Mouse (Mus musculus): ENCODE measurements around the gene Frmd4a.
"Not testable (repeated sequence)": the region's sequence is repeated elsewhere in the genome, so short reads cannot be mapped to it uniquely, and the experiment has no call there.

Frmd4a gene

DNA sequence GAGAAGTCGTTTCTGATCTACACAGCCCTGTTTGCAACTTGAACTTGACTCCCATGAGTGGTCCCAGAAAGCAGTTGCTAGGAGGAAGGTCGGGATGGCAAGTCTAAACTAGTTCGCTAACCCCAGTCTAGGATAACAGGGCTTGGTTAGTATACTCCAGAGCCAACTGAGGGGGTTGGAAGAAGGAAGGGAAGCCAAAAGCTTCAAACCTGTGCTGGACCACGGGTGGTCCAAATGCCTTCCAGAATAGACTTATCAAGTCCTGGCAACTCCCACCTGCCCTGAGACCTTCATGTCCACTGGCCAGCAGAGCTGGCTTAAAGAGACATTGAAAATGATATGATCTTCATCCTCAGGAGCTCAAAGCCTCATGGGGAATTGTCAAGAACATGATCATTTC lies 318.4 kb downstream of the Frmd4a start:
- no peak for DNase-seq (ENCODE audit: low read depth, low spot score)

DNA sequence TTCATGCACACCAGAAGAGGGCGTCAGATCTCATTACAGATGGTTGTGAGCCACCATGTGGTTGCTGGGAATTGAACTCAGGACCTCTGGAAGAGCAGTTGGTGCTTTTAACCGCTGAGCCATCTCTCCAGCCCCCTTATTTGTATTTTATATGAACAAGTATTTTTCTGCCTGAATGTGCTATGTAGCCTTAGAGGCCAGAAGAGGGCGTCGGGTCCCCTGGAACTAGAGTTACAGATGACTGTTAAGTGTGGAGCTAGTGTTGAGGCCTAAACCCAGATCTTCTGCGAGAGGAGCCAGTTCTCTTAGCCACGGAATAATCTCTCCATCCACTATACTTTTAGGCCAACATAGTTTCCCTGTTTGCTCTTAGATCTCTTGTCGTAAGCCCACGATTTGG lies 320.8 kb downstream of the Frmd4a start:
- not testable (repeated sequence) for DNase-seq (ENCODE audit: low read depth, low spot score)

DNA sequence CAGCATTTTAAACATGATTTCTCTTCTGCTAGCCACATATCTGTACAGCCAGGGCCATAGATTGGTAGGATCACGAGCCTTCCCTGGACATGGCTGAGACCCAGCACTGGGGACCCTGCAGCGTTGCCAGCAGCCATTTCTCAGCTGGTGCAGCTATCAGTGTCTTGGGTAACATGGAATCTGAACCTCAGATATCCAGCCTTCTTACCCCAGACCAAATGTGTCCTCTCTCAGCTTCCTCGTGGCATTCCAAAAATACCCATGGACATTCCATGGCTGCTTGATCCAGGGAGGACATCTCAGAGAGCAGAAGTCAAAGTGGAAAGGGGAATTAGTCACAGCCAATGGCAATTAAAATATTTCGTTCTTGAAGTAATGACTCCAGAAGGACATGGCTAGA lies 321.6 kb downstream of the Frmd4a start:
- no peak for DNase-seq (ENCODE audit: low read depth, low spot score)

DNA sequence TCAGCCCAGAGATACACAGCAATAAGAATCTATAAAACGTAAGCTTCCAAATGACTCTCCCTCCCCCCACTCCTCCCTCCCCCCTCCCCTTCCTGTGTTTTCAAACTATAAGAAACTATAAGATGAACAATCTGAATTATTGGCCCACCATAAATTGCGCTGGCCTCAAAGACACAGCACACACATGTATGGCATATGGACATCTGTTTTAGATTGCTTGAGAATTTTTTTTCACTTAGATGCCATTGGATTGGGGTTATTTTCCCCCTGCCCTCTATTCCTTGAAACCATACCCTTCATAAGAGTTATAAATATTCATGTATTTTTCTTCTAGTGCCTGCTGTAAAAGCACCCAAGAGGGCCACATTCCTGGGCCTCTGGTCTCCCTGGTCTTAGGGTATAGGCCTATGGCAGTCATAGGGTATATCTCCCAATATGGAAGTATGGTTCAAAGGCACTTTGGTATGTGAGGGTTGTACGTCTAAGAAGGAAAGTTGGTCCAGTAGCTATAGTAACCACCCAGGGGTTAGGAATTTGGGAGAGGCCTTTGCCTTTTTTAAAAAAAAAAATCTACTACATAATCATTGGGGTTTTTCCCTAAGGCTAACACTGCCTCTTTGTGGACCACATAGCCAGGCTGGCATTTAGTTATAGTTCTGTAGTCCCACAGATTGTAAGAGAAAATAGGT lies 322.2 kb downstream of the Frmd4a start:
- no peak for DNase-seq (ENCODE audit: low read depth, low spot score)

DNA sequence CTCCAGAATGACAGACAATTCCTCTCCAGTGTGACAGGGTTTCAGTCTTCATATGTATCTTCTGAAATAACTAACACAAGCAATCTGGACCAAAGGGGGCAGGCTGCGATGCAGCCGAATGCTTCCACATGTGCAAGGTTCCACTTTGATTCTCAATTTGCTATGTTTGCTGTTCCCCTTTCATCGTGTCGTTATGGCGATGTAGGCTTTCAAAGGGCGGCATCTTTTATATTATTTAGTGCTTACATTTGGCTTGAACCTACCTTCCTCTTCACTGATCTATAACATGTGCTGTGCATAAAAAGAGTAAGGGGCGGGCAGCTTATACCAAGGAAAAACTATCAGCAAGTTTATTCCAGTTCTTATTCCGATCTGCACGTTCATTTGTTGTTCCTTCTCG lies 322.9 kb downstream of the Frmd4a start:
- no peak for DNase-seq (ENCODE audit: low read depth, low spot score)

DNA sequence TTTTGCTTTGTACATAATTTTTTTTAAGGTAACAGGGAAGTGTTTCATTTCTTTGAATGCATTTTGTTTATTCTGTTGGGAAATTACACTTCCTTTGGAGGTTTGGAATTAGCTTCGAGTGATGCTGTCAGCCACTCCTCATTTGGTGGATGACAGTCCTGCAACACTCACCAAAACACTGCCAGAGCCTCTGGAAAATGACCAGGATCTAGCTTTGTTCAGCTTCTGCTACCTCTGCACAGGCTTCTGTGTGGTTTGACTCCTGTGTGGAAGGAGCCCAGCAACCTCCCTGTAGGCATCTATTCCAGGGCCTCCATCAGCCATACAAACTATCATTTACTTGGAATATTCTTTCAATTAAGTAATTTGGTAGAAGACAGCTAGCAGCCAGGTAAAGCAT lies 323.6 kb downstream of the Frmd4a start:
- no peak for DNase-seq (ENCODE audit: low read depth, low spot score)

DNA sequence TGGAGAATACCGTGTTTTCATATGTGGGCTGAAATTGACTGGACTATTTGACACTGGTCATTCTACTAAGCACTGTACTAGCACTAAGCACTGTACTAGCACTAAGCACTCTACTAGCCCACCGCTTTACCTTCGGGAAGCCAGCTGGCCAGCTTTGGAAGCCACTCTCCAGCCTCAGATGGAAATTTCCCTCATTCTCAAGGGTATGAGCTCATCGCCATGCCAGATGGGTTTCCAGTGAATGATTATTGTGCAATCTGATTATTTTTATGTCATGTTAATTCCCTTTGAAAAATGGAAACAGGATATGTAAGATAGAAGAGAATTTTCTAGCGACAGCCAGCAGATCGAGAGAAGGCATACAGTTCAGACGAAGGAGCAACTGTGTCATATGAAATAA lies 324.5 kb downstream of the Frmd4a start:
- no peak for DNase-seq (ENCODE audit: low read depth, low spot score)

DNA sequence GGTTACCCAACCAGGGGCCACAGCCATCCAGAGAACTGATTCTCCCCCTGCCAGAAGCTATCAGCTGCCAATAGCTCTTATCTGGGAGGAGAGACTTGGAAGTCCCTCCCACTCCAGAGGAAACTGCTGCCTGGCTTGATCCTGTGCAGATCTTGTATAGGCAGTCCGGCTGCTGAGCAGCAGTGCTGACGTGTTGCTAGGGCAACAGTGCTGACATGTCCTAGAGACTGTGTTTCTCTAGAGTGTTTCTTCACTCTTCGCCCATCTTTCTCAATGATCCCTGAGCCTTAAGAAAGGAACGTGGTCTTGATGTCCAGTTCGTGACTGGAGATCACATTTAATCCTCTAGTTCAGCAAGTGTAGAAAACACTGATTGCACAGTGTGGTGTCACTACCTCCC lies 326.9 kb downstream of the Frmd4a start:
- DNase-seq (ENCODE audit: low read depth, low spot score), result no peak

DNA sequence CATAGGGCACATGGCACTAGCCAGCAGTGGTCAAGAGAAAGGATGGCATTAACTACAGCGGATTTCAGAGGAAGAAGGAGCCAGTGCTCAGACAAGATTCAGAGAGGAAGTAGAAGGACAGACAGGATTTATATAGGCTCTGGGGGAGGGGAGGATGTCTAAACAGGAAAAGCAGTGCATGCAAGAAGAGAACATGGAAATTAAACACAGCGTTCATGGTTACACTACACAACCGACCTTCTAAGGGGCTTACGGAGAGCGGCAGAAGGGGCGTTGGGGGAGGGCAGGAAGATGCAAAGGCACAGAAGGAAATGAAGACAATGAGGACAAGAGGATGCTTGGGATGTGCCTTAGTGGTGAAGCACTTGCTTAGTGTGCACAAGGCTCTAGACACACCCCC lies 328.7 kb downstream of the Frmd4a start:
- DNase-seq (ENCODE audit: low read depth, low spot score), result no peak

DNA sequence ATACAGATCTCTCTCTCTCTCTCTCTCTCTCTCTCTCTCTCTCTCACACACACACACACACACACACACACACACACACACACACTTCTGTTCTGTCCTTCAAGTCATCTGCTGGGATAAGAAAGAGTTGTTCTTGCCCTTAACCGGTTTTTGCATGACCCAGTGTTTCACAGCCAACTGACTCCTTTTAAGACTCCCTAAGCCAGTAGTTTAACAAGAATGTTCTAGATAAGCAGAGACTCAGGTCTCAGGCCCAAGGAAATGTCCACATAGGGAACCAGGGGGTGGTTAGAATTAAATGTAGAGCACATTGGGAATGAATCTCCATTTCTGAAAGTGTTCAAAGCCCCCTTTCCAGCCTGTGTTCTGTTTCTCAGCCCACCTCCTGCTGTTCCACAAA lies 329.4 kb downstream of the Frmd4a start:
- no peak for DNase-seq (ENCODE audit: low read depth, low spot score)

DNA sequence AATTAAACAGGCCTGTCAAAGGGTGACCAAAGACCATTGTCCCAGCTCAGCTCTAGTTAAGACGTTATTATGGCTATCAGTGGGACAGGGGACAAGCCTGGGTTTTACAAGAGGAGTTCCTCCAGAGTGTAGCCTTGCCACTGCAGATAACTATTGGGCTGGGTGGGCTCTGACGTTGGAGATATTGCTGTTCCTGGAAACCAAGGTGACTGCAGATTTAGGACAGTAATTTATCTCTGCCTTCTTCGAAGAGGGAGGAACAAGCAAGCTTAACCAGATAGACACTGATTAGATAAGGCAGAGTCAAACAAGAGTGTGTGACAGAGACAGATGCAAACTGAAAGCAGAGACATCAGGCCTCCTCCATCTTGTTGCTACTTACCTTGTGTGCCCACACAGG lies 330.3 kb downstream of the Frmd4a start:
- DNase-seq (ENCODE audit: low read depth, low spot score), result no peak

DNA sequence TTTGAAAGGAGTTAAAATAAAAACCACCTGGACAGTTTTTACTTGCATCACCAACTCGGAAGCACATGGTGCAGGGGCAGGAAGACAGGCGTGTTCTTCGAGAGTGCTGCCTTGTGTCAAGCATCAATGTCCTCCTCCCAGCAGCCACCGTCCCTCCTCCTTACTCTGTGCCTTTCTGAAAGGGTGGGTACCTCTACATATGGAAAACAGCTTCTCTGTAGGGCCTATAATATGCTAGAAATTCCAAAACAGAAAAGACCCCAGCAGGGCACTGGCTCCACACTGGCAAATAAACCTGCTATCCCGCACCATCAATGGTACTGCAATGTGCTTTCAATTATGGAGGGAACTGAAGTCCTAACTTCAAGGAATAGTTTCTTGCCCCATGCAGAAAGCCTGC lies 331.0 kb downstream of the Frmd4a start:
- no peak for DNase-seq (ENCODE audit: low read depth, low spot score)

DNA sequence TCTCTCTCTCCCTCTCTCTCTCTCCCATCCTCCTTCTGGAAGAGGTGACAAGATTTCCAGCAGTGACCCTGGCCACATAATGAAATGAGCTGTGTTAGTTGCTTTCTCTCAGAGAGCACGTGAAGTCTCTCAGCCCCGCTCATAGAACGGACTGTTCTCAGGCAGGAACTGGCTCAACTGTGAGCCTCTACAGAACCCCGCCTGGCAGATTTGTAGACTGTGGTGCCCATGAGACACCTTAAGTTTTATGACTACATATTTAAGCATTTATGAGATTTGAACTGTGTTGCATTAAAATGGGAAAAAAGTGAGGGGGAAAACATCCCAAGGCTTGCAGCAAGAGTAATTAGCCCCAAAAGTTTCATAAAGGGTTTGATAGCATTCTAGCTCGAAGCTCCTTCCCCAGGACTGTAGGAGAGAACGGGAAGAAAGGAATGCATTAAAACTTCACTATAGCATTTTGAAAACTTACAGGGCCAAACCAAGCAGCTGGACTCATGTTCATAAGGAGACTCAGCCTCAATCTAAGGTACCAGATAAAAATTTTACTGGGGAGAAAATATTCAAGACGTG lies 339.4 kb downstream of the Frmd4a start:
- no peak for DNase-seq (ENCODE audit: low read depth, low spot score)

DNA sequence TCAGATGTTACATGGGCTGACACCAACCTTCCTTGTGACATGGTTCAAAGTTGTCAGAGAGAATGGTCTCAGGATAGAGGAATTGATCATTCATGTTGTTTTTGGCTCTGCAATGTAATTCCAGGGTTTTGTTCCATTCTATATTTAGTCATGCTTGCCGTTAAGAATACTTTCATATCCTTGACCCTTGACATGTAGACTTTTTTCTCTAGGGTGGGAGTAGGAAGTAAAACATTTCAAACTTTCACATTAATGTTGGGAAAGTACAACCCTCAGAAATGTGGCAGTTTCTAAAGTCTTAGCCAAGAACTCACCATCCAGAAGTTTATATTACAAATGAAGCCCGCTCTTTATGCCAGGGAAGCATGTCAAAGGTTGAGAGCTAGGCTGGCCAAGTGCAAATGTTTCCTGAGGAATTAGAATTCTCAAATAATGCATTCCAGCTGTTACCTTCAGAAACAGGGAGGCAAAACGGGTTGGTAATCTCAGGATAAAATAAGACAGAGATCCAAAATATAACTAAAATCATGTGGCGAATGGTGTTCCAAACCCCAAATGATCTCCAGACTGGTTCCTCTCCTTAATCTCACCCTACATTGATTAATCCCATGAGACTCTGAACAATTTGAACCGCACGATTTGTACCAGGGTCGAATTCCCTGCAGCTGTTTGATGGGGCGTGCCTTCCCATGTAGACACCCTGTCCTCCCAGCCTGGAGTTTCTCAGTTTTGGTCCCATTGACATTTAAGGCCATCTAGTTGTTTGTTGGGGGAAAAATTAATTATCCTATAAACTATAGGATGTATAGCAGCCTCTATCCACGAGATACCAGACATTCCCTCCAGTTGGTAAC lies 344.7 kb downstream of the Frmd4a start:
- DNase-seq (ENCODE audit: low read depth, low spot score), result no peak

DNA sequence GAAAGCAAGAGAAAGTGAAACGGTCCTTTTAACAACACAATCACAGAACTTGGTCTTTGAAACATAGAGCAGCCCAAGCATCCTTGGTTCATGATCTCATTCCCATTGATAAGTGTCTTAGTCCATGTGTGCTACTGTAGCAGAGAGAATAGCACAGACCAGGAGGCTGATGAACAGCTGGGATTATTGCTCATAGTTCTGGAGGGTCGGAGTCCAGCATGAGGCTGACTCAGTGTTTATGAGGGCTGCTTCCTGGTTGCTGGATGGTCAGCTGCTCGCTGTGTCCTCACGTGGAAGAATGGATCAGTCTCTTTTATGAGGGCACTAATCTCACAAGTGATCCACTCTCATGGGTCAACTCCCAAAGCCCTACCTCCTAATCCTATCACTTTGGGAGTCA lies 347.4 kb downstream of the Frmd4a start:
- no peak for DNase-seq (ENCODE audit: low read depth, low spot score)

DNA sequence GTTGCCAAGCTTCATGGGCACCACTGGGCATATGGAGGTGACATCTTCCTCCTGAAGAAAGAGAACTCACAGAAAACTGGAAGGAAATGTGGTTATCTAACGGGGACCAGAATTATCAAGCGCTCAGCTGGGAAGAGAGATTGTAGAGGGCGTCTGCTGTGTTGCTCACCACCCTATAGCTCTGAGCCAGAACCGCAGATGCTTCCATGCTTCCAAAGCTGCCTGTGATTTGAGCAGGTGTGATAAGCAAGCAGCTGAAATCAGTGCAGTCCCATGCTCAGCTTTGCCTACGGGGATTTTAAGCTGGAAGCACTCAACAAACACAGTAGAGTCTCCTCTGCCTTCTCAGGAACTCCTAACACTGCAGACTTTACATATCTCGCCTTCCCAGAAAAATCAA lies 351.0 kb downstream of the Frmd4a start:
- no peak for DNase-seq (ENCODE audit: low read depth, low spot score)

DNA sequence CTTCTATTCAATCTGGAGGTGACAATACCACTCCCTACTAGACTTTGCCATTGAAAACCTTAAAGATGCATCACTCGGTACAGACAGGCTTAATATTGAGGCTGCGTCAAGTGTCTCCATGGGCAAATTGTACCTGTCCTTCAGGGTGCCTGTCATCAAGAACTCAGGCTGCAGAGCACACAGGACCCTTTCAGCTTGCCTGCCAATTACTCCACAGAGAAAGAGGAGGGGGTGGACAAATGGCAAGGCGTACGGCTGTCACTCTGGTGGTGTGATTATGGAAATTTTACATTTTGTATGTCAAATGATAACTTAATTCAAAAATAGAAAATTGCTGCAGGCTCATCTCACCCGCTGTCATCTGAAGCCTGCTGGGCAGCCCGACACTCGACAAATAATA lies 353.0 kb downstream of the Frmd4a start:
- peak; percentile 16 for DNase-seq (ENCODE audit: low read depth, low spot score)

DNA sequence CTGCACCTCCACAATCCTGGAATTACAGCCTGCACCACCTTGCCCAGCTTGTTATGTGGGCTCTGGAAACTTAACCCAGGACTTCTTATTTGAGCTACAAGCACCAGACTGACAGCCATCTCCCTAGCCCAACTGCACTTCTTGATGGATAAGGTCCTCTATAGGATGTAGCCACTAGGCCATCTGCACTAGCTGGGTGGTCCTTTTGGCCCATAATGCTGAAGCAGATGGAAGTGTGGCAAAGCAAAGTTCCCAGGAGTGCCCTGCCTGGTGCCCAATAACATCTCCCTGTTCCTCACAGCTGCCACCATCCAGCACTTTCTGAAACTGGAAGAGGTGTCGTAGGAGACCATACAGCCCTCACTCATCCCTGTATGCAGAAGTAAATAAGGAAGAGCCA lies 353.8 kb downstream of the Frmd4a start:
- DNase-seq (ENCODE audit: low read depth, low spot score), result no peak

DNA sequence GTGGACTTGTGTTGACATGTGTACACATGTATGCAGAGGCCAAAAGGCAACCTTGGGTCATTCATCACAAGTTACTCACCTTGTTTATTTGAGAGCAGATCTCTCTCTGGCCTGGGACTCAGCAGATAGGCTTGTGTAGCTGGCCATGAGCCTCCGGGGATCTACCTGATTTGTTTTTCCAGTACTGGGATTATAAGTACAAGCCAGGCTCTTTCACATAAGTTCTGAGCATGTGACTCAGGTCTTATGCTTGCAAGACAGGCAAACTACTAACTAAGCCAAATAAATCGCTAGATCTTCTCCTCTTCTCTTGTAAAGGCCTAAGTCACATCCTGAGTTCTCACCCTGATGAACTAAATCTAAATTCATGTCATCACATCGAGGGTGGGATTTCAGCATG lies 361.3 kb downstream of the Frmd4a start:
- DNase-seq (ENCODE audit: low read depth, low spot score), result no peak

DNA sequence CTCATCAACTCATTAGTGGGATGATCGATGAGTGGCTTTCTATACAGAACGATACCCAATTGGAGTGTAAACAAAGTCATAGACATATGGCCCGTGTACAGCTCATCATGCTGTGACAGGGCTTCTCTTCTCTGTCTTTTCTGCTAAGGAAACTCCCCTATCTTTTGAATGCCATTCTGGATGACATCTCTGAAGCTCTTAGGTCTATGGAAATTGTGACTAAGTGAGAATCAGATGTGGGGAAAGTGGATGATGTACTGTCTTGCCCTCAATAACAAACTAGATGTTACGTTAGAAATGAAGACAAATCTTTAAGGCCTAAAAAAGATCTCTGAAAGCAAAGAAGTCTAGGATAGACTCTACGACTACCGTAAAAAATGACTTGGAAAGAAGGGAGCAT lies 362.9 kb downstream of the Frmd4a start:
- no peak for DNase-seq (ENCODE audit: low read depth, low spot score)

DNA sequence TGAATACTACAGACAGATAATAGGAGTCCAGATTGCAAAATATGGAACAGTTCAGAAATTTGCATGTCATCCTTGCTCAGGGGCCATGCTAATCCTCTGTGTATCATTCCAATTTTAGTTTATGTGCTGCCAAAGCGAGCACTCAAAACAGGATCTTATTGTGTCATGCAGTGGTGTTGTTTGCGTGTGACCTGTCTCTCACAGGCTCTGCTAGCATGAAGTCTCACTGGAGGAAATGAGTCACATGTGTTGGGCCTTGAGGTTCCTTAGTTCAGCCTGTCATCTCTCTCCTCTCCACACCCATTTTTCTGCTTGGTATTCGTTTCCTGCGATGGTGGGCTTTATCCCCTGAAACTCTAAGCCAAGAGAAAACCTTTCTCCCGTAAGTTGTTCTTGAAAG lies 363.4 kb downstream of the Frmd4a start:
- no peak for DNase-seq (ENCODE audit: low read depth, low spot score)

DNA sequence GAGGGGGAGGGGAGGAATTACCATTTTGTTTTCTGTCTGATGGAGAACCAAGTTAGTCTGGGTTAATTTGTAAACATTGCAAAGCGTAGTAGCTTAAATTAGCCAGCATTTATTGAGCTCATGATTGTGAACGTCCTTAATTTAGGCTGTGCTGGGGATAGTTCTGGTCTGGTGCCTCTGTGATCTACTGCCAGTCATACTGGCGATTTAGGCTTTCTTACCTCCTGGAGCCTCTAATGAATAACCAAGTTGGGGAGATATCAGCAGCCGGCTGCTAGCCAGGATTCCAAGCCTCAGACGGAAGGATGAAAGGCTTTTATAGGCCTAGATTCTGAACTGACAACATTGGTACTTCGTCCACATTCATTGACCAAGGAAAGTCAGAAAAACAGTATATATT lies 369.0 kb downstream of the Frmd4a start:
- no peak for DNase-seq (ENCODE audit: low read depth, low spot score)

DNA sequence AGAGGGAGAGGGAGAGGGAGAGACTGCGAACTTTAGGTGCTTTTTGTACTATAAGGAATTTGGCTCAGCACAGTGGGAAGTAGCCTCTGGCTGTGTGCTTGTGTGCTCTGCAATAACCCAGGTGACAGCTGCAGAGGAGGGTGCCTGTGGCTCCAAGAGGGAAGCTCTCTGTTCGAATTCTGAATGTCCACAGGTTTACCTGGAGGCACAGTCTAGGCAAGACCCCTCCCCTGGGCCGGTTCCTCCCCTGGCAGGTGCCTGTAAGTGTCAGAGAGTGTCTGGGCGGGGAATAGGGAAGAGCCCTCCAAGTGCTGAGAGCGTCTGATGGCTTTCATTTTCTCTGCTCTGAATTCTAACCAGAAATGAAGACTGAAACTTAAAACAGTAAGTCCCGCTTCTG lies 371.8 kb downstream of the Frmd4a start:
- DNase-seq (ENCODE audit: low read depth, low spot score), result no peak

Measured in brain, embryonic 18.5 days (tissue).